Mouse (Mus musculus) lung, postnatal 36 days (tissue): Measurements from ENCODE around the gene H2-Aa.

Source experiments
- DNase-seq: peaks from one replicate; pipeline ENCODE4 v3.0.0; 2022; ENCODE audit warnings: mixed read lengths

Gene H2-Aa

GRCm38 (mm10) chr17:34260551-34260950 is 27.1 kb downstream of the H2-Aa start:
- no peak for DNase-seq

DNA sequence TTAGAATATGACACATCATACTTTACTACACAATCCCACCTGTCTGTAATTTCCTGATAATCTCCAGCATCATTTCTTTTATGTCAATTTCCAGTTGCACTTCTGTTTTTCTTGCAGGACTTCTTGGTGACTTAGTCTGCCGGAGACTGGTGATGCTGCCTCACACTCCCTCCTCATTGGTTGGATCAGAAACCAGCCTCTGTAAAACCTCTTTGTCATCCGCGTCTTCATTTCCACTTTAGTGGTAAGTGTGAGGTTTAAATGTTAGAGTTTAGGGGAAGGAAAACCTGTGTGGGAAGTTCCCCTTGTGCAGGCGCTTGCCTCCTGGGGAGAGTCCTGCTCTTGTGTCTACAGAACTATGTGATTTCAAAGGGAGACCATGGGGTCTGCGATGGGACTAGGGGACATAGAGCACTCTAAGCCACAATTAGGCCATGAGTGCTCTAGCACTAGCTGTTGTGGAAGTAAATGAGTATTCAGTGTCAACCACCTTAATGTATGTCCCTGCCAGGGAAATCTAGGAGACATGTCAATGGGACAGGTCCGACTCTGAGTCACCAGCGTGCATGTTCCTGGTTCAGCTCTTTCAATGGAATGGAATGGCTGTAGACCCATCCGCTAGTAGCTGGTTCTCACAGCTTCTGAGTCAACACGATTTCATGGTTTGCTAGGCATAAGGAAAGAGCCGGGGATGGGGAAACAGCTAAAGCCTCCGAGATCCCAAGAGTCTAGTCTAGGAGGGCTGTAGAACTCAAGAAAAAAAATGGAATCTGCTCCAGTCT is 29.8 kb downstream of the H2-Aa start, which contains the start of gene H2-Ab1:
TSS of gene H2-Ab1 (plus strand) at position 96 of the 782 bp plus-strand sequence.
- peak; percentile 93 for DNase-seq

- no peak for DNase-seq
Measured at GRCm38 (mm10) chr17:34256501-34256900, 31.1 kb downstream of the H2-Aa start.

DNA sequence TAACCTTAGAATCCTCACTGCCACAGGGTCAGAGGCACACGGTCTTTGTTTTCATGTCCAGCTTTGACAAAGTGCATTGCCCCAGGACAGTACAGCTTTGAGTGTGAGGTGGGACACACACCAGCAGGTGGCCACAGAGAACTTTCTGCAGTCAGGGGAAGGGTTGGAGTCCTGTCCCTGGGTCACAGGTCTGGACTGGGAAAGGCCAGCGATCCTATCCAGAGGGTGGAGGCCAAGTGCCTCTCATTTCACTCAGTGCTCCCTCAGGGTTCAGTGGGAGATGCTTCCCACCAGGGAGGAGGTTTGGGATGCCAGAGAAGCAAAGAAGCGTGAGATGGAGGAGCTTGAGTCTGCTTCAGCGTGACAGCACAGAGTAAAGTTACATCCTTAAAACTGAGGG is 36.0 kb downstream of the H2-Aa start:
- no peak for DNase-seq

DNA sequence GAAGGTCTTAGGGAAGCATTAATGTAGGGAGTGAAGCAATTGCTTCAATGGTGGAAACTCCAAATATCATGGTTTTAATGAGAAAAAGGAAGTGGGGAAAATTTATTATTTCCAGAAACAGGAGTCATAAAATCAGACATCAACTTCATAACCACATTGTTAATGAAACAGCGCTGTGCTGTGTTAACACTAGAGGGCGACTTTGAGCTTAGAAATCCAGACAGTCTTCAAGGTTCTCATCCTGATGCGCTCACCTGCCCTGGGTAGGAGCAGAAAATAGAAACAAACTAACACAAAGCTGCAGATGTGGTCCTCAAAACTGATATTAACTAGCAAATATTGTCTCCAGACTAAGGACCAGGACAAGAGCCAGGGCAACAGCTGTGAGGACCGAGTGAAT is 37.7 kb downstream of the H2-Aa start:
- peak; percentile 81 for DNase-seq

DNA sequence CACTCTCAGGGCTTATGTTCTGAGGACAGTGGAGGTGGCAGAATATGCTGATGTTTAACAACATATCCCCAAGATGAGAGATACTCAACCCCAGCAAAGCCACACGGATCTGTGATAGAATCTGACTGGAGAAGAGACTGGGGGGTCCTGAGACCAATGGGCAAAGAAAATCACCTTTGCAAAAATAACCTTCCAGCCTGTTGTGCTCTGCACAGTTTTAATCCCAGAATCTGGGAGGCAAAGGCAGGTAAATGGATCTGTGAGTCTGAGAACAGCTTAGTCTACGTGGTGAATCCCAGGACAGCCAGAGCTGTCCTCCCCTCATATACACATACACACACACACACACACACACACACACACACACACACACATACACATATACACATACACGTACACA is 38.3 kb downstream of the H2-Aa start:
- DNase-seq: no peak

DNA sequence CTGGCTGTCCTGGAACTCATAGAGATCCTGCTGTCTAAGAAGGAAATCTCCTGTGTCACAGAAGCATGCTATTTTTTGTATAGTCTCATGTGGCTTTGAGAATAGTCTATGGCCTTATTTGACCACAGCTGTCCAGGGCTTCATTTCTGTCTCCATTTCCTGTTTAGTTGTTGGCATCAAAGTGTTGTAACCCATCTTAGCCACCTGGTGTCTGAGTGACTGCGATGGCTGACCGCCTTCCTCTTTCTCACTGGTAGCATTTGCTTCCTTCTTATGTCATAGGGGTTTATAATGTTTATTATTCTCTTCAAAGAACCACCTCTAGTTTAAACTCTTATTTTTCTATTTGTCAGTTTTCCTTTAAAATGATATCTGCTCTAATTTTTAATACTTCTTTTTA is 38.9 kb downstream of the H2-Aa start:
- peak; percentile 34 for DNase-seq

DNA sequence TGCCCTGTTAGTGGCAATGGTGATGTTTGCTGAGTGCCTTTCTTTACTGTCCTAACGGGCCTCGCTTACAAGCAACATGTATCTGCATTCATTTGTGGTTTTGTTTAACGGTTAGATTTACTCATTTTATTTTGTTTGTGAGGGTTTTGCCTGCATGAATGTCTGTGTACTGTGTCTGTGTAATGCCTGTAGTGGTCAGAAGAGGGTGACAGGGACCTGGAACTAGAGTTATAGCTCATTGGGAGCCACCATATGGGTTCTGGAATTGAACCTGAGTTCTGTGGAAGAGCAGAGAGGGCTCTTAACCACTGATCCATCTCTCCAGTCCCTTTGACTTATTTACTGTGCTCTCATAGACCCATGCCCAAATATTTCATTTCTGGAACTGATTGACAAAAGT is 40.6 kb downstream of the H2-Aa start:
- no peak for DNase-seq

- DNase-seq: no peak
Measured at GRCm38 (mm10) chr17:34244656-34245055, 43.0 kb downstream of the H2-Aa start.

DNA sequence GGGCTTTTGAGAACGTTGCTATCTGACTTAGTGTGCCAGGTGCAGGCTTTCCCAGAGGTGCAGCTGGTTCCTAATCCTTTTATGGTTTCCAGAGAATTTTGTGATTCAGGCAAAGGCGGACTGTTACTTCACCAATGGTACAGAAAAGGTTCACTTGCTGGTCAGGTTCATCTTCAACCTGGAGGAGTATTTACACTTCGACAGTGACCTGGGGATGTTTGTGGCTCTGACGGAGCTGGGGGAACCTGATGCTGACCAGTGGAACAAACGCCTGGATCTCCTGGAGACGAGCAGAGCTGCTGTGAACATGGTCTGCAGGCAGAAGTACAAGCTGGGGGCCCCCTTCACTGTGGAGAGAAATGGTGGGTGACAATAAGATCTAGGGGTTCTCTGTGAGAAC is 46.7 kb downstream of the H2-Aa start:
- no peak for DNase-seq

- DNase-seq: no peak
Measured at GRCm38 (mm10) chr17:34240366-34240765, 47.3 kb downstream of the H2-Aa start.

- DNase-seq: peak; percentile 57
Measured at GRCm38 (mm10) chr17:34239601-34240041, 48.0 kb downstream of the H2-Aa start.

GRCm38 (mm10) chr17:34238706-34239105 is 48.9 kb downstream of the H2-Aa start, which contains the start of gene H2-Ob:
TSS of gene H2-Ob (plus strand) at chr17:34238903.
- peak; percentile 91 for DNase-seq

GRCm38 (mm10) chr17:34237741-34238140 is 49.9 kb downstream of the H2-Aa start:
- no peak for DNase-seq

- peak; percentile 75 for DNase-seq
Measured at GRCm38 (mm10) chr17:34236691-34237090, 50.9 kb downstream of the H2-Aa start.

DNA sequence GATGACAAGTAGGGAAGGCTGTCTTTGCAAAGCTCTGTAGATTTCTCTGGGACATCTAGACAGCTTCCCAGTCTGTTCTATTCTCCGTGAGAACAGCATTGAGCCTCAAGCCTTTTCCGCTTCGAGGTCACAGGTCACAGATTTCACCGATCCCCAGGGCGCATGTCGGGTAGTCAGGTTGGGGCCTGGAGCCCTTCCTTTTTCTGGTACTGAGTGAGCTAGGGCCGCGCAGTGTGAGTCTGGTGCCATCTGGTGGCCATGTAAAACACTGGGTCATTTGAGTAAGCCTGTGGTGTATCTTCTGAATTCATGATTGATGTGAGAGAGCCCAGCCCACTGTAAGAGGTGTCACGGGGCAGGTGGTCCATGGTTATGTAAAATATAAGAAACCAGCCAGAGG is 52.7 kb downstream of the H2-Aa start:
- peak; percentile 91 for DNase-seq
